Mouse (Mus musculus) CH12.LX (cell line): ENCODE measurements at regions not wholly inside any gene's neighbourhood (a gene's known extent, or its start where the extent isn't known, plus 50 kb on each side); places are given as distances from the start of the nearest gene placed in this dataset.

Experiments
- DNase-seq: peaks from one replicate; pipeline ENCODE4 v3.0.0-alpha.2; 2013; ENCODE audit errors: extremely low read depth
- H3K27ac ChIP-seq: 2 replicates; pipeline ENCODE4 v1.5.1; 2012; ENCODE audit warnings: low read depth, mild to moderate bottlenecking, control low read depth, moderate library complexity; ENCODE audit not compliant: insufficient read depth
- H3K27me3 ChIP-seq: replicated peaks from 2 replicates; pipeline ENCODE3; 2012; ENCODE audit warnings: inconsistent platforms
- H3K36me3 ChIP-seq, 2 experiments: replicated peaks in 1 of 2; 2 replicates each; pipeline versions ENCODE3 to v1.6.1; 2012; ENCODE audit warnings: inconsistent platforms in 1 of 2, low read length in 1 of 2, mild to moderate bottlenecking in 1 of 2, mixed read lengths in 1 of 2, moderate library complexity in 1 of 2; ENCODE audit not compliant: control insufficient read depth in 1 of 2, insufficient read depth in 1 of 2
- H3K4me1 ChIP-seq, 2 experiments: 2 replicates each; pipeline ENCODE4 v1.6.1; 2012; ENCODE audit warnings: inconsistent platforms in 1 of 2, moderate library complexity in 1 of 2; ENCODE audit not compliant: insufficient read depth in 2 of 2, control insufficient read depth in 1 of 2
- H3K4me2 ChIP-seq: 2 replicates; pipeline ENCODE4 v1.6.1; 2012; ENCODE audit warnings: low read depth, mild to moderate bottlenecking, control low read depth; ENCODE audit not compliant: poor library complexity, insufficient read depth, severe bottlenecking
- H3K4me3 ChIP-seq, 3 experiments: fragments of 150-350 bp in 1 of 3; sonication (generic) in 1 of 3; replicated peaks in 1 of 3; 2 replicates each; pipeline versions ENCODE3 to v1.5.1; 2011 to 2012; ENCODE audit warnings: low read depth in 2 of 3, low read length in 2 of 3, mild to moderate bottlenecking in 2 of 3, moderate library complexity in 2 of 3, control low read depth in 1 of 3, improper control_type of control experiment in 1 of 3, inconsistent platforms in 1 of 3, mixed read lengths in 1 of 3; ENCODE audit not compliant: poor library complexity in 1 of 3
- H3K79me2 ChIP-seq: replicated peaks from 2 replicates; pipeline ENCODE4 v1.6.1; 2012; ENCODE audit warnings: mild to moderate bottlenecking, moderate library complexity; ENCODE audit not compliant: control insufficient read depth, poor library complexity, insufficient read depth, severe bottlenecking; ENCODE audit errors: extremely low read depth
- H3K9ac ChIP-seq: 2 replicates; pipeline ENCODE4 v1.6.1; 2012; ENCODE audit warnings: low read depth, mild to moderate bottlenecking, control low read depth, moderate library complexity; ENCODE audit not compliant: insufficient read depth
- H3K9me3 ChIP-seq: replicated peaks from 2 replicates; pipeline ENCODE3; 2012; ENCODE audit warnings: low read length, inconsistent platforms, mixed read lengths
- CHD1 ChIP-seq: IDR thresholded peaks from 2 replicates; pipeline ENCODE4 v1.6.1; 2012; ENCODE audit warnings: low read depth, low read length, improper control_type of control experiment, inconsistent platforms
- CHD2 ChIP-seq: IDR thresholded peaks from 2 replicates; pipeline ENCODE4 v1.6.1; 2011; ENCODE audit warnings: low read length, improper control_type of control experiment
- CTCF ChIP-seq, 2 experiments: IDR thresholded peaks in 1 of 2; conservative IDR thresholded peaks in 1 of 2; 2 replicates each; pipeline ENCODE4 v1.5.1; 2011 to 2012; ENCODE audit warnings: low read depth in 2 of 2, low read length in 2 of 2, improper control_type of control experiment in 1 of 2, inconsistent platforms in 1 of 2, mild to moderate bottlenecking in 1 of 2, moderate library complexity in 1 of 2
- ELF1 ChIP-seq: IDR thresholded peaks from 2 replicates; pipeline ENCODE4 v1.6.1; 2014; ENCODE audit warnings: low read depth, mild to moderate bottlenecking, inconsistent platforms, low read length, improper control_type of control experiment
- EP300 ChIP-seq: IDR thresholded peaks from 2 replicates; pipeline ENCODE4 v1.6.1; 2011; ENCODE audit warnings: low read length, improper control_type of control experiment
- ETS1 ChIP-seq: conservative IDR thresholded peaks from 2 replicates; pipeline ENCODE4 v1.6.1; 2012; ENCODE audit warnings: low read depth, mild to moderate bottlenecking, inconsistent platforms, low read length, improper control_type of control experiment, moderate library complexity
- GABPA ChIP-seq: IDR thresholded peaks from 2 replicates; pipeline ENCODE4 v1.6.1; 2012; ENCODE audit warnings: low read depth, low read length, improper control_type of control experiment, inconsistent platforms; ENCODE audit not compliant: insufficient replicate concordance
- JUN ChIP-seq: IDR thresholded peaks from 2 replicates; pipeline ENCODE4 v1.6.1; 2011; ENCODE audit warnings: low read depth, mild to moderate bottlenecking, low read length, improper control_type of control experiment, moderate library complexity; ENCODE audit not compliant: insufficient read depth
- JUND ChIP-seq: conservative IDR thresholded peaks from 2 replicates; pipeline ENCODE4 v1.6.1; 2011; ENCODE audit warnings: low read depth, low read length, improper control_type of control experiment
- KAT2A ChIP-seq: IDR thresholded peaks from 2 replicates; pipeline ENCODE4 v1.6.1; 2012; ENCODE audit warnings: low read length, improper control_type of control experiment, inconsistent platforms; ENCODE audit not compliant: insufficient replicate concordance
- MAFK ChIP-seq: IDR thresholded peaks from 2 replicates; pipeline ENCODE4 v1.6.1; 2011; ENCODE audit warnings: low read length, improper control_type of control experiment; ENCODE audit not compliant: insufficient replicate concordance
- MAX ChIP-seq: IDR thresholded peaks from 2 replicates; pipeline ENCODE4 v1.6.1; 2011; ENCODE audit warnings: low read length, improper control_type of control experiment
- MAZ ChIP-seq: IDR thresholded peaks from 2 replicates; pipeline ENCODE4 v1.6.1; 2012; ENCODE audit warnings: low read depth, mild to moderate bottlenecking, inconsistent platforms, low read length, improper control_type of control experiment, moderate library complexity
- NELFE ChIP-seq: IDR thresholded peaks from 2 replicates; pipeline ENCODE4 v1.6.1; 2011; ENCODE audit warnings: low read depth, low read length, improper control_type of control experiment
- POLR2A ChIP-seq: IDR thresholded peaks from 2 replicates; pipeline ENCODE4 v1.6.1; 2011; ENCODE audit warnings: low read depth, mild to moderate bottlenecking, improper control_type of control experiment, low read length
- POLR2AphosphoS2 ChIP-seq: IDR thresholded peaks from 2 replicates; pipeline ENCODE4 v1.6.1; 2011; ENCODE audit warnings: low read depth, low read length, improper control_type of control experiment
- SIN3A ChIP-seq: IDR thresholded peaks from 2 replicates; pipeline ENCODE4 v1.6.1; 2012; ENCODE audit warnings: low read length, improper control_type of control experiment, inconsistent platforms
- TBP ChIP-seq: conservative IDR thresholded peaks from 2 replicates; pipeline ENCODE4 v1.6.1; 2011; ENCODE audit warnings: low read depth, low read length, improper control_type of control experiment
- UBTF ChIP-seq: IDR thresholded peaks from 2 replicates; pipeline ENCODE4 v1.6.1; 2012; ENCODE audit warnings: low read depth, mild to moderate bottlenecking, inconsistent platforms, low read length, improper control_type of control experiment, moderate library complexity
- USF1 ChIP-seq: IDR thresholded peaks from 2 replicates; pipeline ENCODE4 v1.6.1; 2014; ENCODE audit warnings: low read depth, mild to moderate bottlenecking, inconsistent platforms, low read length, improper control_type of control experiment
- USF2 ChIP-seq: conservative IDR thresholded peaks from 2 replicates; pipeline ENCODE4 v1.6.1; 2011; ENCODE audit warnings: low read depth, low read length, improper control_type of control experiment
- ZMIZ1 ChIP-seq: IDR thresholded peaks from 2 replicates; pipeline ENCODE4 v1.6.1; 2012; ENCODE audit warnings: low read depth, mild to moderate bottlenecking, inconsistent platforms, low read length, improper control_type of control experiment
- dilution Hi-C: fragments of 300-500 bp; cut with MboI; formaldehyde crosslinking; loops from 2 replicates; pipeline ENCODE4 v1.14.3; 2020; ENCODE audit warnings: low sequenced_read_pairs; ENCODE audit not compliant: extremely low pct_unique_long_range_greater_than_20kb, extremely low pct_ligation_motif_present
- in situ Hi-C: fragments of 300-500 bp; cut with MboI; formaldehyde crosslinking; loops from 3 replicates; pipeline ENCODE4 v1.14.3; 2019; ENCODE audit warnings: low sequenced_read_pairs, low pct_ligation_motif_present, low pct_unique_long_range_greater_than_20kb, mixed read lengths

- H3K9ac ChIP-seq = no peak overlapping the region
- H3K4me3 ChIP-seq = no peak overlapping the region
- dilution Hi-C loops = no loop called here
- TF ChIP-seq SIN3A (no peak), JUN (no peak), POLR2A (no peak), EP300 (no peak), ZMIZ1 (no peak), USF2 (no peak), GABPA (no peak)
- no peaks in the 10 kb centered on the region for H3K4me1 ChIP-seq
- H3K27ac ChIP-seq = no peak overlapping the region
- in situ Hi-C loops = no loop called here
- no peaks in the 10 kb centered on the region for H3K79me2 ChIP-seq
- no peaks in the 10 kb centered on the region for H3K36me3 ChIP-seq
- H3K4me2 ChIP-seq = no peak overlapping the region
- DNase-seq = no peak
- H3K9me3 ChIP-seq = no peaks in the 10 kb centered on the region
- no peaks in the 10 kb centered on the region for H3K27me3 ChIP-seq
Measured at GRCm38 (mm10) chr16:27641306-27641705, 252.6 kb downstream of the Ccdc50 start.

- Histone ChIP-seq H3K27ac (no peak overlapping the region), H3K4me1 (no peaks in the 10 kb centered on the region), H3K36me3 (no peaks in the 10 kb centered on the region), H3K27me3 (no peaks in the 10 kb centered on the region), H3K4me2 (no peak overlapping the region), H3K79me2 (no peaks in the 10 kb centered on the region), H3K9me3 (no peaks in the 10 kb centered on the region), H3K4me3 (no peak overlapping the region), H3K9ac (no peak overlapping the region)
- in situ Hi-C loops = no loop called here
- dilution Hi-C loops = no loop called here
- DNase-seq = no peak
- TF ChIP-seq ETS1 (no peak), USF1 (no peak), JUND (no peak), JUN (no peak), KAT2A (no peak), CTCF (conservative IDR thresholded peaks at IDR 0.05 in 1 of 2, IDR thresholded peaks at IDR 0.05 in 1 of 2; ENCODE audit: low read depth in 2 of 2, low read length in 2 of 2) (no peak), ZMIZ1 (no peak), POLR2AphosphoS2 (no peak), TBP (no peak), ELF1 (no peak), MAFK (no peak), CHD2 (no peak), GABPA (no peak), CHD1 (no peak), NELFE (no peak), UBTF (no peak), MAX (no peak), MAZ (no peak), EP300 (no peak)
Measured at GRCm38 (mm10) chr16:27678275-27678674, 289.6 kb downstream of the Ccdc50 start.
